Mouse (Mus musculus): Measurements from ENCODE around the gene Sf3b5.
"Not testable (repeated sequence)": the region's sequence is repeated elsewhere in the genome, so short reads cannot be mapped to it uniquely, and the experiment has no call there.

Gene Sf3b5

DNA sequence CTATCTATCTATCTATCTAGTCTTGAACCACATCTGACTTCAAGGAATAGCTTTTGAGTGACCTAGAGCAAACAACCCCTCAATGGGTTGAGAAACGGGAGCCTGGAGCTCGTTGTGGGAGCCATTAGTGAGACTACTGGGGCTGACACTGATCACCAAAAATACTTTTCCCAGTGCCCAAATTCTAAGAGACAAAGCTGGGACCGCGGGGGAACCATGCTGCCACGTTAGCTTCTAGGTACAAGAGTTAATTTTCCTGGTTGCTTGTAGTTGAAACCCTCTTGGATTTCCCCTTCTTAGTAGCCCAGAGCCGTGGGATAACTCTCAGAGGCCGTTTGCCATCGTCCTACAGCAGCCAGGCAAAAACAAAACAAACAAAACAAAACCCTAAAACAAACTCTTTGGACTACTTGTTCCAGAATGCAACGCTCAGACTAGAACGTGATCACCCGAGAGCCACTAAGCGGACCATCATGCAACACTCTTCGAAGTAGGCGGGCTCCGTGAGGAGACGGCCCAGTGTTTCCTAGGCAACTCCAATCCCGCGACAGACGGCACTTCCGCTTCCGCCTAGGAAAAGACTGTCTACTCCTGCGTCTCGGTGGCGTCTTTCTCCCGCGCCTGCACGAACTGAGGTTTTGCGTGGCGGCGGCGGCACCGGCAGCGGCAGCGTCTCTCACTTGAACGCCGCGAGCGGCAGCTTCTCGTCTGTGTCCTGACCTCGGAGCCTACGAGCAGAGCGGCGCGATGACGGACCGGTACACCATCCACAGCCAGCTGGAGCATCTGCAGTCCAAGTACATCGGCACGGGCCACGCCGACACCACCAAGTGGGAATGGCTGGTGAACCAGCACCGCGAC, 3.0 kb downstream of the Sf3b5 start:
- peak; percentile 97 for DNase-seq (ENCODE audit: low spot score)

DNA sequence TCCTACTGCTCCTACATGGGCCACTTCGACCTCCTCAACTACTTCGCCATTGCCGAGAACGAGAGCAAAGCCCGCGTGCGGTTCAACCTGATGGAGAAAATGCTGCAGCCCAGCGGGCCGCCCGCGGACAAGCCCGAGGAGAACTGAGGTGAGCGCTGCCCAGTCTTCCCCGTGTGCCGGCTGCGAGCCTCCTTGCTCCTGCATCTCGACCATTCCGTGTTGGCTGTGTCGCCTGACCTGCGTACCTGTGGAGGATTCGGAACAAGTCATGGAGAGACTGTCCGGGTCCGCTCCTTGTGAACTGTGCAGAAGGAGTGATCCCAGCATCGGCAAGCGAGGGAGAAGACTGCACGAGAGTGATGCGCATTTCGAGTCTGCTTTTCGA, 3.6 kb downstream of the Sf3b5 start:
- DNase-seq (ENCODE audit: low spot score) = no peak

DNA sequence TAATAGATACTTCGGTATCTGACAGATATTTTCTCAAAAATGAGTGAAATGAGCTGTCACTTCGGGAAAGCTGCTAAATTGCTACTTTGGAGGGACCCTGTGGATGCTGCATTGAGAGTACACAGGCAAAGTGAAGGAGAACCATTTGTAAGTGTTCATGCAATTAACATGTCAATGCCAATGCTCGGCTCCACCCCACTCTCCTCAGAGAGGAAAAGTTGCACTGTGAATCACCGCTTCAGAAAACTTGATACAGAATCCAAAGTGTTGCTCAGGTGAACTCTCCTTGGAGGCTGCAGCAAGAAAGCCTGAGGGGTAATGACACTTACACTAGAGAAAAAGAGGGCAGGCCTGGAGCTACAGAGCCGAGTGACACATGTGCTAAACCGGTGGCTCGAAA, 8.9 kb downstream of the Sf3b5 start:
- no peak for DNase-seq (ENCODE audit: low spot score)

DNA sequence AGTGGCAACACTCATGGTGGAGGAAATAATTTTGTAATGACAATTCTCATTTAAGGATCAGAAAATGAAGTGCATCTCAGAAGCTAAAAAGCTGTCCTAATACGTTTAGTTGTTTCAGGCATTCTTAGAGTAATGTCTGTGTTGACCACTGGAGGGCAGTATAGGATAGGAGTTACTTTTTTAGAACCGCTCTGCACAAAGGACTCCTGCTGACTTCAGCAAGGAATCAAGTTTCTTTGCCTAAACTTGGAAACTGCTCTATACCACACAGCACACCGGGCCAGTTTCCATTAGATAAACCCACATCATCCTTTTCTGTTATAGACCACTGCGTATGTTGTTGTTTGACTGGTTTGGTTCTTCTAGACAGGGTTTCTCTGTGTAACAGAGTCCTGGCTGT, 11.4 kb downstream of the Sf3b5 start:
- peak; percentile 79 for DNase-seq (ENCODE audit: low spot score)

DNA sequence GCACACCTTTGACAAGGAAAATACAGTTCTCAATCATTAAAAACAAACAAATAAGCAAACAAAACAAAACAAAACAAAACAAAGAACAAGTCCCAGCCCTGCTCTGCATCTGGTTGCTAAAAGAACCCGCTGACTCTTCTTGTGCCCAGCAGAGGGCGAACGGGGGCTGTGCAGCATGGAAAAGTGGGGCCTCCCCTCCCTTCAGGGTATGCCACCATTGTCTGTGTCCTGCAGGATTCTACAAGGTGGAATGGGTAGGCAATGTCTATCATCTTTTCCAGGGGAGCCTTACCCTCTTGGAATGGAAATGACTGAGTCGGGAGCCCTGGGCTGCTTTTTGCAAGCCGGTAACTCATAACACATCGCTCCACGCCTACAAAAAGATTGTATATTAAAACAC, 13.4 kb downstream of the Sf3b5 start:
- DNase-seq (ENCODE audit: low spot score) = peak; percentile 15

DNA sequence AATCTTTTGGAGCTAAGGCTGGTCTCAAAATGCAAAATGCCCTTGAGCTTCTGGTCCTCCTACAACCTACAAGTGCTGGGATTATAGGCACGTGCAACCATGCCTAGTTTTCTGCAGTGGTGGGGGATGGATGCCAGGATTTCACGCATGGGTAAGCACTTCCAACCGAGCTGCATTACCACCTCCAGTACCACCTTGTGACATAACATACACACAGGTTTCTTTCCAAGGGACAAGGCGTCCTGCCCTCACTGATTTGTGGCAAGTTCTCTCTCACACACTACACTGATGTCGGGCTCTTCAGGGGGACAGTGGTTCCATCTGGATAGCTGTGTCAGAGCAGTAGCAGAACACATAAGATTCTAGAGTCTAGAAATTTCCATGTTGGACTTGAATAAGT, 13.9 kb downstream of the Sf3b5 start:
- DNase-seq (ENCODE audit: low spot score) = no peak

DNA sequence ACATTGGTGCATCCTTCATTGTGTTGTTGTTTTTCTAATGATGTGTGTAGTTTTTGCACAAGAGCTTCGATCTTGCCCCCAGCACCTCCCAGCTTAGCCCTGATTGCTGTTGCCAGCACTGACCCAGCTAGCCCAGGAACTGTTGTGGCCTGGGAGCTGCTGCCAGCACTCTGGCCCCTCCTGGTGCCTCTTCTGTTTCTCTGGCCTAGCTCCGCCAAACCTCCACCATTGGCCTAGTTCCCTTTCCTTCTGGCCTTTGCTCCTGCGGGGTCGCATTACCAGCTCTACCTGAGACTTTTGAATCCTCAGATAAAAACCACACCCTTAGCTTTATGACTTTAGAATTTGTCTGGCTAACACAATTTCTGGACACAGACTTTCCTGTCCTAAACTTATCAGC, 17.0 kb downstream of the Sf3b5 start:
- DNase-seq (ENCODE audit: low spot score) = no peak

DNA sequence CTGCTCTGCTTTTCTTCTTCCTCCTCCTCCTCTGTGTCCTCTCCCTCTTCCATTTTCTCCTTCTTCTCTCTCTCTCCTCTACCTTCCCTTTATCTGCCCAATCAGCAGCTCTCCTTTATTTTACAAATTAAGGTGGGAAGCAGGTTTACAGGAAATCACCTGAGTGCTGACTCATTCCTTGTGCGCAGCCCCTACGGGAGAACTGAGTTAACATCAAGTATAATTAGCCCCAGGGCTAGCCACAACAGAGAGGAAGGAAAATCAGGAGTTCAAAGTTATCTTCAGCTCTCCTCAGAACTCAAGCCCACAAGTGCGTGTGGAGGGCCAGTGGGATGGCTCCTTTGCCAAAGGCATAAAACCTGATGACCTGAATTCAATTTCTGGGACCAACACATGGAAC, 18.8 kb downstream of the Sf3b5 start:
- DNase-seq (ENCODE audit: low spot score) = not testable (repeated sequence)

DNA sequence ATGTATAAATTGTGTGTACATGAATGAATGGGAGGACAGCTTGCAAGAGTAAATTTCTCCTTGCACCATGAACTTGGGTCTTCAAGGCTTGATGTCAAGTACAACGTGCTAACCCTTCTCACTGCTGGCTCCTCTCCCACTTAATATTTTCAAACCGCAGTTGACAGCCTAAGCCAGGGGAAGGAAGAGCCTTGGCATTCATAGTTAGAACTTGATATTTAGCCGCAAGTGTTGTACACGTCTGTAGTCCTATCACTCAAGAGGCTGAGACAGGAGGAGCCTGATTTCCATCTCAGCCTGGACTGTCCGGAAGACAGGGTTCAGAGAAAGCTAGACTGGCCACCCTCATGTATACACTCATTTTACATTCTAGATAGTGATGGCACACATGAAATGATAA, 22.6 kb downstream of the Sf3b5 start:
- DNase-seq (ENCODE audit: low spot score) = no peak

DNA sequence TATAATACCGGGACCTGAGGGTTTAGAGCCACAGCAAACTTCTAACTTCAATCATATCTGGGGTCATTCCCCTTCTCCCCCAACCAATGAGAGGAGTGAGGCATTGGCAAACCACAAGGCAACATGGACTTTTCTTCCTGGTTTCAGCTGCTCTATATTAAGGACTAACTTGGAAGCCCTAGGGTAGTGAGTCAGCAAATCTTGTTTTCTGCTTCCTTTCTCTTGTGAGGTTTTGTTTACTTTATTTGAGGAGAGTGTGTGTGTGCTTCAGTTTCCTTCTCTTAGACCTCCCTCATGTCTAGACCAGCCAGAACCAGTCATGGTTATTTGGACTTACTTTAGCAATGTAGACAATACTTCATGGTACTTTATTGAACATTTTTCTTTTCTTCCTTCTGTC, 23.1 kb downstream of the Sf3b5 start:
- DNase-seq (ENCODE audit: low spot score) = peak; percentile 29

DNA sequence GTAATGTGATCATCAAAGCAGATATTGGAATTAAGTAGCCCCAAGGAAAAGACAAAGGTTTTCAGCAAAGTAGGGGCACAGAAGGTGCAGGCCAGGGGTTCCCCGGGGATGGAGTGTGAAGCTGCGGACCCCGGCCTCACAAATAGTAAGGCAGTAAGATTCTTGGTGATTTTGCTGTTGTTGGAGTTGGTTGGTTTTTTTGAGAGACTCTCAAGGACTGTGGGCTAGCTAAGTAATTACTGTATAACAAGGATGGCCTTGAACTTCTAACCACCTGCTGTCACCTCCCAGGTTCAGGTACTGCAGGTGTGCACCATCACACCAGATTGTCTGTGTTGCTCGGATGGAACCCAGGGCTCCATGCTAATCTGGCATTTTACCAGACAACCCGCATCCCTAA, 24.3 kb downstream of the Sf3b5 start:
- no peak for DNase-seq (ENCODE audit: low spot score)

DNA sequence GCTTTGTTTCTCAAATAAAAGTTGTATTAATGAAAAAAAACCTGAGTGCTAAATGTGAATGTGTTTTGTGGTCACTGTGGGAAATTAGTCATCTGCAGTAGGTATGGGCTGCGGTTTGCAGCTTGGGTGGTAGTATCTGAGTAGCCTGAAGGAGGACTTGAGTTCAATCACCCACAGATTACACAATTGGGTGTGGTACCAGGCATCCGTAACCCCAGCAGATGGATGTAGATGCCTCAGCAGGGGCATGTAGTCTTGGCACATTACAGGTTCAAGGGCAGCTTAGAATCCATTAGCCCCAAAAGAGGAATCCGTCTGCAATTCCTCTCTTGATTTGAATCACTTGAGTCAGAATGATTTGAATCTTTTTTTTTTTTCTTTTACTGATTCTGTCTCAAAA, 30.1 kb downstream of the Sf3b5 start:
- no peak for DNase-seq (ENCODE audit: low spot score)

DNA sequence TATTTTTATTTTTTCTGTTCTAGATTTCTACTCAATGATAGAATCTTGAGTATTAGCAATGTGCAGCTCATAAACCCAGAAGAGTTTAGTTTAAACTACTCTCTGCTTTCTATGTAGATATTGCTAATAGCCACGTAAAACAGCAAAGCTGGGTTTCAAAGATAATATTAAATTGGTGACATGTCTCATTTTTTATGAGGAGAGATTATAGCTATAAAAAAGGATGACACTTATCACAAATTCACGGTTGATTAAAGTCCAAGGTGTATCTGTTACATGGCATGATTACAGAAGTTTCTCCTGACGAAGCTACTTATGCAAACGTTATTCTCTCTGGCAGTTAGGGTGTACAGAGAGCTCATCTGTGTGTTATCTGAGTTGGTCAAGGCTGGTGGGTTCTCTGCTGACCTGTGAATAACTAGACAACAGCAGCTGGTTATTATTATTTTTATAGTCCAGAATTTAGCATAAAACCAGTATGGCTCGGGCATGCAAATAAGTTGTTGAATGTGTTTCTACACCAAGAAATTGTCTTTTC, 34.6 kb downstream of the Sf3b5 start:
- DNase-seq (ENCODE audit: low spot score) = no peak

DNA sequence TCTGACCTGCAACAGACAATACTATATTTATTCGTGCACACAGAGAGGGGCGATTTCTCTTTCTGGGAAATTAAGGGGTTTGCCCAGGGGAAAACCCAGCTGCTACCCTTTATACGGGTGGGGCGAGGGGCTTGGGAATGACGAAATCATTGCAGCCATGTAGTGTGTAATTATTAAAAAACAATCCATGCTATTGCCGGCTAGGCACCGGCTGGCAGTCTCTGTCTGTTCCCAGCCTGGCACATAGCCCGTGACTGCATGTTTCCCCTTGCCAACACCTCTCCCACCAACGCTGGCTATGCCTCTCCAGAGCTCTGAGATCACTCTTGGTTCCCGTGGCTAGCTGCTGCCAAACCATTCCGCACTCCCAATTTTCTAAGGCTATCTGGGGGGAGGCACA, 39.5 kb downstream of the Sf3b5 start:
- DNase-seq (ENCODE audit: low spot score) = no peak

DNA sequence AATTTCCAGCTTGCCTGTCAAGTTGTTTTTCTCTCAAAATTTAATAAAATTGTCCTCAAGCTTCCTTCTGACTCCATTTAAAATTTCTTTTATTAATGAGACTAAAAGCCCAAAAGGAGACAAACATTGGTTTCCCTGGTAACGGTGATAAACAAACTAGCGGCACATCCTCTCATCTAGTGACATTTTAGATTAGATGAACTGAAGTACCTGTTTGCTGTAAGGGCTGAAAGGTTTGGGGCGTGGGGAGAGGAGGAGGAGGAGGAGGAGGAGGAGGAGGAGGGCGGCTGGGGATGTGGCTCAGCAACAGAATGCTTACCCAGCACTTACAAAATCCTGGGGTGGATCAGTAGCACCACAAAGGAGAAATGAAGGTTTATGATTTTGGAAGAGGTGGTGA, 42.7 kb downstream of the Sf3b5 start:
- no peak for DNase-seq (ENCODE audit: low spot score)

DNA sequence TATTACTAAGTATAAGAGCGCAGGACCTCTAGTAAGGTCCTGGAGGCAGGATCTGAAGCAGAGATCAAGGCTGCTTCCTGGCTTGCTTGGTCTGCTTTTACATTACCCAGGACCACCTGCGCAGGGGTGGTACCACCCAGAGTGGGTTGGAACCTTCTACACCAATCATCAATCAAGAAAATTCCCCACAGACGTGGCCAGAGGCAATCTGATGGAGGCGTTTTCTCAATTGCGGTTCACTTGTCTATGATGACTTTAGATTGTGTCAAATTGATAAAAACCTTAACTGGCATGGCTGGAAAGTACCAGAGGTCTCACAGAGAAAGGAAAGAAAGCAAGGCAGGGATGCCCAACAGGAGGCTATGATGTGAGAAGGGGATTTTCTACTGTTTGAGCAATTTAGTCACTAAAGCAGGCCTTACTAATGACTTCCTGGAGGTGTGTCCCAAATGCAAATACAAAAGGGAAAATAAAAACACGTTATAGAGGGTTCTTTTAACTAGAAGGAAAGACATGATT, 51.8 kb downstream of the Sf3b5 start:
- no peak for DNase-seq (ENCODE audit: low spot score)
